Mouse (Mus musculus): ENCODE data around the gene Cpne6.

Cpne6 gene

DNA sequence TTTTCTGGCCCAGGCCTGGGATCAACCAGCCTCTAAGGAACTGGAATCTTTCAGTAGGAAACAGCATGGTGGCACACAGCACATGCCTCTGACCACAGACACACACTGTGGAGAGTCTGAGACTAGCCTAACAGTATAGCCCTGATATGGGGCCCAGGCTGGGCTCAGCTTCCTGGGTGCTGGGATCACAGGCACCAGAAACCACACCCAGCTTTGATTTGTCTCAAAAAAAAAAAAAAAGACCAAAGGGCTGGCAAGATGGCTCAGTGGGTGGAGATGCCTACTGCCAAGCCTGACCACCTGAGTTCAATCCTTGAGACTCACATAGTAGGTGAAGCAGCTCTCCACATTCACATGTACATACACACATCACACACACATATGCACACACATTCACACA, 44.4 kb downstream of the Cpne6 start:
- no peak for DNase-seq (ENCODE audit: low read depth, low spot score)

DNA sequence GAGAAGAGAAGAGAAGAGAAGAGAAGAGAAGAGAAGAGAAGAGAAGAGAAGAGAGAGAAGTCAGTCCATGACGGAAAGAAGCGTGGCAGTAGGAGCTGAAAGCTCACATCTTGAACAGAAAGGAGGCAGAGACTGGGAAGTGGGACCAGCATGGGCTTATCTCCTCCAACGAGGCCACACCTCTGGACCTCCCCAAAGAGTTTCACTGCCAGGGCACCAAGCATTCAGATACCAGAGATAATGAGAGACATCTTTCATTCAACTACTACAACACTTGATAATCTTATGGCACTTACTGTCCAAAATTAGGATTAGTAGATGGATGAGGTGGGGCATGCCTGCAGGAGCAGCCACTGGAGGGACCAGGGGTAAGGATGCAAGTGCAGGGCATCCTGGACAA, 45.5 kb downstream of the Cpne6 start:
- DNase-seq (ENCODE audit: low read depth, low spot score): no peak

GRCm38 (mm10) chr14:55557003-55557402, 46.8 kb downstream of the Cpne6 start:
- peak; percentile 51 for DNase-seq (ENCODE audit: low read depth, low spot score)

DNA sequence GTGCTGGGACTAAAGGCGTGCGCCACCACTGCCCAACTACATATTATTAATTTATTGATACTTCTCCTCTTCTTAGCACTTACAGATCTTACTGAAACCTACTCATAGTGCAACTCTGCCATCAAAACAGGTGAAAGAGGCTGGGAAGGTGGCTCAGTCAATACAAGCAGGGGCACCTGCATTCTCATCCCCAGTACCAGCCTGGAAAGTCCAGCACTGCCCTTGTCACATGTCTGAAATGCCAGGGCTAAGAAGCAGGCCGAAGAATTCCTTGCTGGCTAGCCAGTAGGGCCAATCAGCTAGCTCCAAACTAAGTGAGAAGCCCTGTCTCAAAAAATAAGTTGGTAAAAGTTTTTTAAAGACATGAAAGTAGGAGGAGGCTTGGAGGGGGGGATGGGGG, 47.3 kb downstream of the Cpne6 start:
- DNase-seq (ENCODE audit: low read depth, low spot score): no peak

DNA sequence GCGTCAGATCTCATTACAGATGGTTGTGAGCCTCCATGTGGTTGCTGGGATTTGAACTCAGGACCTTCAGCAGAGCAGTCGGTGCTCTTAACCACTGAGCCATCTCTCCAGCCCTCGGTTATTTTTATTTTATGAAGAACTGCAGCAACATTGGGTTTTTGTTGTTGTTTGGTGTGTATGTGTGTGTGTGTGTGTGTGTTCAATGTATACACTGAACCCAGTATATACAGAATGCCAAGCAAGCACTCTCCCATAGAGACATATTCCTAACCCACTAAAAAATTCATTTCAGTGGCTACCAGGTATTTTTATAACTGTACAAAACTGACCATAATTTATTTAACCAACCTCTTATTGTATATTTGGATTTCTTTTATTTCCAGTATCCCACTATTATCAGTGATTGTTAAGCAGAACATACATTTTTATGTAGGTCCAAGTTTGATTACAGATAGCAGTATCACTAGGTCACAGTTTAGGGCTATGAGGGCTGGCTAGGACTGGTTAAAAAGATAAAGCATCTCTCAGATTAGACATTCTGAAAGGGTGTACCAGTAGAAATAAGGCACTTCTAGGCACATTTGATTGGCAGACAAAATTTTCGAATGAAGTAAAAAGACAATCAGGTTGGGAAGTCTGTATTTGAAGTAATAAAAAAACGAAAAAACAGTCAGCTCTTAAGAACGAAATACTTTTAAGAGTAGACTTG, 48.6 kb downstream of the Cpne6 start:
- DNase-seq (ENCODE audit: low read depth, low spot score): no peak

GRCm38 (mm10) chr14:55559799-55560201, 49.6 kb downstream of the Cpne6 start, which contains the start of gene Dcaf11:
Dcaf11 (plus strand) TSS chr14:55560006.
- peak; percentile 92 for DNase-seq (ENCODE audit: low read depth, low spot score)

- DNase-seq (ENCODE audit: low read depth, low spot score): peak; percentile 98
Observed at GRCm38 (mm10) chr14:55560202-55561073, 50.2 kb downstream of the Cpne6 start, which contains the start of gene A730061H03Rik. A730061H03Rik (minus strand) TSS chr14:55560406.

GRCm38 (mm10) chr14:55561860-55562259, 51.6 kb downstream of the Cpne6 start:
- DNase-seq (ENCODE audit: low read depth, low spot score): no peak

GRCm38 (mm10) chr14:55563249-55563648, 53.0 kb downstream of the Cpne6 start:
- DNase-seq (ENCODE audit: low read depth, low spot score): no peak

DNA sequence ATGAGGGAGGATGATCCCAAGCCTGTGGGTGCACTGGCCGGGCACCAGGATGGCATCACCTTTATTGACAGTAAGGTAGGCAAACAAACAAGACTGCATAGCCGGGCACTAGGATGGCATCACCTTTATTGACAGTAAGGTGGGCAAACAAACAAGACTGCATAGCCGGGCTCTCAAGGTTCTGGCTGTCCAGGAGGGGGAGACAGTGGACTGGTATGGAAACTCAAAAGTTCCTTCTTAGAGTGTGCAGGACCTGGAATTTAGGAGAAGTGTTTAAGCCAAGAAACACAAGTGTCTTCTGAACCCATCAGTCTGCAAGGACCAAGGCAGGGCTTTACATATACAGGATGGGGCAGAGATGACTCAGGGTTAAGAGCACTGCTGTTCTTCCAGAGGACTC, 55.5 kb downstream of the Cpne6 start:
- DNase-seq (ENCODE audit: low read depth, low spot score): no peak

All from retina, postnatal 7 days (tissue).